Mouse (Mus musculus) kidney, adult 2 months (tissue): ENCODE measurements around the gene Slc9b2.

ENCODE experiments used
- CTCF ChIP-seq: fragments of 200-500 bp; conservative IDR thresholded peaks from 2 replicates; pipeline ENCODE4 v1.5.1; 2011; ENCODE audit warnings: low read depth, mild to moderate bottlenecking, control low read depth, low read length, moderate library complexity, mixed read lengths; ENCODE audit not compliant: insufficient read depth, insufficient read length
- POLR2A ChIP-seq: fragments of 200-500 bp; IDR thresholded peaks from one replicate; pipeline ENCODE4 v1.6.1; 2011; ENCODE audit warnings: low read depth, low read length, control low read depth

- TF ChIP-seq CTCF (no peak), POLR2A (no peak)
These were observed 7.4 kb upstream of the Slc9b2 start for GRCm38 (mm10) chr3:135300081-135300480.
